21 mouse cellular contexts compared by ENCODE assay signal in genomic region chr12:78923539-78924189, GRCm38 (mm10). TPM values are rescaled to one million over a fixed set of nuclear protein-coding genes. Genes with fewer than 3 reads are reported as not detected.
DNase-seq lines count a peak whose midpoint lies in the region; ATAC-seq and TF ChIP-seq lines count a peak whose summit lies in the region.
"Had no signal": no experiment of that assay in that cellular context is flagged by ENCODE, and none has a peak within 500 bp of the region (broad histone marks: within the 10 kb centered on the region; RNA-seq: fewer than 3 reads in every experiment).

No protein-coding gene starts in this region.

- WGBS in hindbrain, postnatal 0 days, result 91% methylated on average over 7 of the region's 7 CpGs

- intact Hi-C loops in heart, postnatal 36 days (cut with DNase I), result no loop called here

- H3K36me3 ChIP-seq in hindbrain, postnatal 0 days (ENCODE audit: insufficient read depth, low read length), result no peaks in the 10 kb centered on the region
- H3K36me3 ChIP-seq: limb, embryonic 15.5 days; midbrain, embryonic 12.5 days had no signal

- no peaks in the 10 kb centered on the region for H3K4me1 ChIP-seq in hindbrain, postnatal 0 days (ENCODE audit: insufficient read depth, low read length)

- H3K9ac ChIP-seq in hindbrain, postnatal 0 days (replicated peaks; ENCODE audit: low read length), result no peak overlapping the region
- H3K9ac ChIP-seq: limb, embryonic 15.5 days; lung, embryonic 14.5 days; midbrain, embryonic 12.5 days had no signal

- DNase-seq in layer of hippocampus, adult 9-11 months, result peak; percentile 57
- DNase-seq in layer of hippocampus, postnatal 36 days, result no peak
- DNase-seq in right cerebral cortex, postnatal 10 days (ENCODE audit: low spot score in 2 of 2), result peak; percentile 33 to 51
- DNase-seq in right cerebral cortex, postnatal 25 days, result no peak
- DNase-seq in telencephalon, adult 2 months (ENCODE audit: low read depth, low spot score), result peak; percentile 70
- no peak for DNase-seq in hindbrain, postnatal 0 days (ENCODE audit: low spot score)
- no peak for DNase-seq in heart, postnatal 36 days
- DNase-seq: adrenal gland, postnatal 10 days; cerebellum, adult 18-20 months; cerebellum, postnatal 36 days; gastrocnemius, postnatal 36 days; kidney, adult 18-20 months; kidney, postnatal 10 days; lung, embryonic 14.5 days; lung, postnatal 4 days; retina, postnatal 1 day had no signal

- no peaks in the 10 kb centered on the region for H3K9me3 ChIP-seq in hindbrain, postnatal 0 days (ENCODE audit: low read length)
- H3K9me3 ChIP-seq: limb, embryonic 15.5 days; midbrain, embryonic 12.5 days had no signal

- no peak overlapping the region for H3K4me2 ChIP-seq in hindbrain, postnatal 0 days (ENCODE audit: low read depth, low read length)
- H3K4me2 ChIP-seq: limb, embryonic 15.5 days; lung, embryonic 14.5 days; midbrain, embryonic 12.5 days had no signal

- TF ChIP-seq CTCF in hindbrain, postnatal 0 days (IDR thresholded peaks at IDR 0.05; ENCODE audit: low read depth), result no peak

- peak; percentile 65 for ATAC-seq in common myeloid progenitor, adult 5-6 weeks (replicated peaks; ENCODE audit: low read depth, poor library complexity, severe bottlenecking)
- ATAC-seq in hindbrain, postnatal 0 days, result no peak
- ATAC-seq: Patski had no signal

- no peak overlapping the region for H3K4me3 ChIP-seq in hindbrain, postnatal 0 days (ENCODE audit: low read length)
- H3K4me3 ChIP-seq: limb, embryonic 15.5 days; midbrain, embryonic 12.5 days had no signal

- no peaks in the 10 kb centered on the region for H3K27me3 ChIP-seq in hindbrain, postnatal 0 days (ENCODE audit: insufficient read depth, low read length)
- H3K27me3 ChIP-seq: limb, embryonic 15.5 days; midbrain, embryonic 12.5 days; Patski had no signal

- H3K27ac ChIP-seq in hindbrain, postnatal 0 days, result no peak overlapping the region
- H3K27ac ChIP-seq: limb, embryonic 15.5 days; midbrain, embryonic 12.5 days had no signal

RNA-seq across cellular contexts. Expression of gene Plek2, which starts 16.9 kb away (rescaled TPM):
- total RNA-seq in layer of hippocampus, postnatal 36 days (2021), result under 1 TPM in 1 of 2 experiments, not detected in 1; 0.22 TPM
- not detected in 2 replicates for total RNA-seq in common myeloid progenitor, adult 5-6 weeks (2017)
- 1.2 and 1.9 TPM in 2 replicates for total RNA-seq in hindbrain, postnatal 0 days (2014; rRNA removed)
- 2.4 and 2.7 TPM in 2 replicates for polyA plus RNA-seq in hindbrain, postnatal 0 days (2015; fragmentation: Nextera tagmentation; extraction: Ambion mirVana)
- under 1 TPM; 0.36 to 0.60 TPM for total RNA-seq in heart, postnatal 36 days (2021)
- total RNA-seq: monocyte, adult 5-6 weeks had no signal

Comparison
In these comparisons a context has a peak if more than half of its experiments do, and no peak if none do; other contexts are left out.
1. DNase-seq: peak in layer of hippocampus, adult 9-11 months (single experiment), right cerebral cortex, postnatal 10 days (2 of 2) and telencephalon, adult 2 months (single experiment); none in layer of hippocampus, postnatal 36 days (0 of 2), right cerebral cortex, postnatal 25 days (single experiment), hindbrain, postnatal 0 days (single experiment) and heart, postnatal 36 days (0 of 2).